Mouse (Mus musculus): ENCODE results near the gene Rit1.

DNA sequence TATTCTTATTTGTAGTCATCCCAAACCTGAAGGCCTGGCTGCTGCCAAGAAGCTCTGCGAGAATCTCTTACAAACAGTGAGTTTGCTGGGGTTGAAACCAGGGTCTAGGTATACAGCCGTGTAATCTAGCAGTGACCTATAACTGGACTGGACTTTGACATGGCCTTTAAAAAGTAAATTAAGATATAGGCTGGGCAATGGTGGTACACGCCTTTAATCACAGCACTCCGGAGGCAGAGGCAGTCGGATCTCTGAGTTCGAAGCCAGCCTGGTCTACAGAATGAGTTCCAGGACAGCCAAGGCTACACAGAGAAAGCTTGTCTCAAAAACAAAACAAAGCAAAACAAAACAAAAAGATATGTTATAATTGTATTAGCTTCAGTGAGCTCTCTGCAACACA lies 17.8 kb upstream of the Rit1 start:
- TF ChIP-seq POLR2A (IDR thresholded peaks at IDR 0.05; ENCODE audit: insufficient read depth, low read depth, low read length) (no peak), CTCF (IDR thresholded peaks at IDR 0.05; ENCODE audit: insufficient read depth, low read depth, low read length) (no peak)
